Mouse (Mus musculus) hindbrain, embryonic 10.5 days (tissue): ENCODE measurements at regions not wholly inside any gene's neighbourhood (a gene's known extent, or its start where the extent isn't known, plus 50 kb on each side); places are given as distances from the start of the nearest gene placed in this dataset.

Source experiments
- DNase-seq: peaks from one replicate; pipeline ENCODE4 v3.0.0-alpha.2; 2017; ENCODE audit warnings: low spot score
- H3K27ac ChIP-seq: fragments of 300-500 bp; sonication (generic); 2 replicates; pipeline ENCODE4 v1.5.1; 2016; ENCODE audit warnings: mild to moderate bottlenecking, moderate library complexity
- H3K27me3 ChIP-seq: fragments of 300-500 bp; sonication (generic); 2 replicates; pipeline ENCODE4 v1.6.1; 2016; ENCODE audit warnings: mild to moderate bottlenecking; ENCODE audit not compliant: poor library complexity, insufficient read depth, severe bottlenecking
- H3K36me3 ChIP-seq: fragments of 300-500 bp; sonication (generic); 2 replicates; pipeline ENCODE4 v1.6.1; 2016; ENCODE audit warnings: mild to moderate bottlenecking, moderate library complexity
- H3K4me1 ChIP-seq: fragments of 300-500 bp; sonication (generic); replicated peaks from 2 replicates; pipeline ENCODE4 v1.6.1; 2016; ENCODE audit warnings: mild to moderate bottlenecking
- H3K4me3 ChIP-seq: fragments of 300-500 bp; sonication (generic); 2 replicates; pipeline ENCODE4 v1.5.1; 2016; ENCODE audit warnings: mild to moderate bottlenecking, moderate library complexity
- H3K9me3 ChIP-seq: fragments of 300-500 bp; sonication (generic); 2 replicates; pipeline ENCODE4 v1.6.1; 2016; ENCODE audit warnings: mild to moderate bottlenecking, moderate library complexity
- WGBS: fragments of 180-500 bp; shearing (Covaris S2); methylation state at CpG from one replicate; pipeline ENCODE4 v1.1.7; 2016; 5-methylcytosine and 5-hydroxymethylcytosine counted together

- Histone ChIP-seq H3K9me3 (no peaks in the 10 kb centered on the region), H3K36me3 (no peaks in the 10 kb centered on the region), H3K27me3 (peaks cover 49% of the 10 kb centered on the region), H3K4me3 (no peak overlapping the region), H3K4me1 (peaks cover 48% of the 10 kb centered on the region), H3K27ac (peak overlapping the region; percentile 37)
- no peak for DNase-seq
- 54% methylated on average over 11 of the region's 11 CpGs for WGBS
Measured at GRCm38 (mm10) chr7:136213057-136213961, 497.1 kb upstream of the Mki67 start.

DNA sequence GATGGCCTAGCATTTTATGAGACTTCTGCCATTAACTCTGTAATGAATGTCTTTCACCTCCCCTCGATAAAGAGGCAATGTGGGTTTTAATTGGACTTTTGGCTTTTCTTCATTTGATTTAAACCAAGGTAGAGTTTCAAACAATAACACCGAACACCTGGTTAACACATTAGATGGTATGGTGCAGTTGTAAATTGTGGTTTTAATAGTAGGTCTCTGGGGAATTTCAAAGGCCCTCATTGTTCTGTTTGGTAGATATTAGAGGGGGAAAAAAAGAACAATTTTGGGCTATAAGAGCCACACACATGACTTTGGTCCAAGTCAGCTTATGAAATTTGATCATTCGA is 497.8 kb upstream of the Mki67 start:
- Histone ChIP-seq H3K27ac (0 out of 2 replicates have a peak overlapping the region, but pooled peaks have one; percentile 35), H3K4me3 (no peak overlapping the region), H3K9me3 (no peaks in the 10 kb centered on the region), H3K27me3 (peaks cover 49% of the 10 kb centered on the region), H3K4me1 (peaks cover 51% of the 10 kb centered on the region), H3K36me3 (no peaks in the 10 kb centered on the region)
- 83% methylated on average over 3 of the region's 3 CpGs for WGBS
- no peak for DNase-seq

- WGBS, result 33% methylated on average over 4 of the region's 4 CpGs
- peaks cover 50% of the 10 kb centered on the region for H3K4me1 ChIP-seq
- 0 out of 2 replicates have a peak overlapping the region, but pooled peaks have one; percentile 35 for H3K27ac ChIP-seq
Measured at GRCm38 (mm10) chr7:136214415-136214814, 498.3 kb upstream of the Mki67 start.

GRCm38 (mm10) chr7:136216734-136217133 is 500.6 kb upstream of the Mki67 start:
- Histone ChIP-seq H3K4me1 (peaks cover 57% of the 10 kb centered on the region), H3K27me3 (peaks cover 32% of the 10 kb centered on the region), H3K27ac (no peak overlapping the region), H3K36me3 (no peaks in the 10 kb centered on the region), H3K9me3 (no peaks in the 10 kb centered on the region), H3K4me3 (no peak overlapping the region)
- DNase-seq, result no peak

More at GRCm38 (mm10) chr7:136214415-136214814, 498.3 kb upstream of the Mki67 start:
- peaks cover 49% of the 10 kb centered on the region for H3K27me3 ChIP-seq
- H3K4me3 ChIP-seq, result no peak overlapping the region
- H3K9me3 ChIP-seq, result no peaks in the 10 kb centered on the region
- peak; percentile 24 for DNase-seq
- no peaks in the 10 kb centered on the region for H3K36me3 ChIP-seq

GRCm38 (mm10) chr7:136219564-136220244 is 503.5 kb upstream of the Mki67 start:
- Histone ChIP-seq H3K4me3 (no peak overlapping the region), H3K9me3 (no peaks in the 10 kb centered on the region), H3K27me3 (peaks cover 21% of the 10 kb centered on the region), H3K4me1 (peaks cover 34% of the 10 kb centered on the region), H3K36me3 (no peaks in the 10 kb centered on the region), H3K27ac (peak overlapping the region; percentile 87)
- 46% methylated on average over 14 of the region's 14 CpGs for WGBS
- no peak for DNase-seq

GRCm38 (mm10) chr7:136220245-136221167 is 504.3 kb upstream of the Mki67 start:
- no peaks in the 10 kb centered on the region for H3K36me3 ChIP-seq
- H3K4me1 ChIP-seq, result peaks cover 26% of the 10 kb centered on the region
- peaks cover 21% of the 10 kb centered on the region for H3K27me3 ChIP-seq
- peak overlapping the region; percentile 87 for H3K27ac ChIP-seq
- no peak overlapping the region for H3K4me3 ChIP-seq
- no peaks in the 10 kb centered on the region for H3K9me3 ChIP-seq
- DNase-seq, result peak; percentile 59
- 28% methylated on average over 5 of the region's 5 CpGs for WGBS

DNA sequence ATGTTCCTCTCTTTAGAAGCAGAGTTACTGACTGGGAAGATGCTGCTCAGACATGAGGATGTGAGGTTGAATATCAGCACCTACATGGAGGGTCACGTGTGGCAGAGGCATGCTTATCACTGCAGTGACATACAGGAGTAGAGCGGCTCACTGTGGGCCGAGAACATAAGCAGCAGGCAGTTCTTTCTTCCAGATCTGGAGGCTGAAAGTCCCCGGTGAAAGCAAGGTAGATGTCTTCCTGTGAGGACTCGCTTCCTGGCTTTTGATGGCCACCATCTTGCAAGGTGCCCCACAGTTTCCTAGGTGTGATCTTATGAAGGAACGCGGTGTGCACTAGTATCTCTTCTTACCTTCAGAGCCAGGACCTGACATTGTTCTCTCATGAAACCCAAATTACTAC is 505.5 kb upstream of the Mki67 start:
- Histone ChIP-seq H3K4me1 (peaks cover 33% of the 10 kb centered on the region), H3K4me3 (no peak overlapping the region), H3K27me3 (peaks cover 14% of the 10 kb centered on the region), H3K9me3 (no peaks in the 10 kb centered on the region), H3K27ac (0 out of 2 replicates have a peak overlapping the region, but pooled peaks have one; percentile 23), H3K36me3 (no peaks in the 10 kb centered on the region)
- no peak for DNase-seq
- WGBS, result 95% methylated on average over 7 of the region's 7 CpGs

- no peaks in the 10 kb centered on the region for H3K9me3 ChIP-seq
- H3K27me3 ChIP-seq, result no peaks in the 10 kb centered on the region
- no peak overlapping the region for H3K4me3 ChIP-seq
- peaks cover 16% of the 10 kb centered on the region for H3K4me1 ChIP-seq
- no peak for DNase-seq
- 81% methylated on average over 7 of the region's 7 CpGs for WGBS
- no peaks in the 10 kb centered on the region for H3K36me3 ChIP-seq
- peak overlapping the region; percentile 16; the same call in 1 of the 2 replicates for H3K27ac ChIP-seq
Measured at GRCm38 (mm10) chr7:136226031-136226430, 509.9 kb upstream of the Mki67 start.

GRCm38 (mm10) chr7:136228331-136228730 is 512.2 kb upstream of the Mki67 start:
- no peaks in the 10 kb centered on the region for H3K36me3 ChIP-seq
- no peak for DNase-seq
- H3K27ac ChIP-seq, result no peak overlapping the region
- H3K9me3 ChIP-seq, result no peaks in the 10 kb centered on the region
- H3K4me3 ChIP-seq, result no peak overlapping the region
- 78% methylated on average over 2 of the region's 2 CpGs for WGBS
- no peaks in the 10 kb centered on the region for H3K27me3 ChIP-seq
- peaks cover 19% of the 10 kb centered on the region for H3K4me1 ChIP-seq

GRCm38 (mm10) chr7:136229592-136229991 is 513.4 kb upstream of the Mki67 start:
- Histone ChIP-seq H3K27me3 (no peaks in the 10 kb centered on the region), H3K9me3 (no peaks in the 10 kb centered on the region), H3K27ac (no peak overlapping the region), H3K4me3 (no peak overlapping the region), H3K36me3 (no peaks in the 10 kb centered on the region), H3K4me1 (peaks cover 19% of the 10 kb centered on the region)
- no peak for DNase-seq
- 72% methylated on average over 11 of the region's 11 CpGs for WGBS

DNA sequence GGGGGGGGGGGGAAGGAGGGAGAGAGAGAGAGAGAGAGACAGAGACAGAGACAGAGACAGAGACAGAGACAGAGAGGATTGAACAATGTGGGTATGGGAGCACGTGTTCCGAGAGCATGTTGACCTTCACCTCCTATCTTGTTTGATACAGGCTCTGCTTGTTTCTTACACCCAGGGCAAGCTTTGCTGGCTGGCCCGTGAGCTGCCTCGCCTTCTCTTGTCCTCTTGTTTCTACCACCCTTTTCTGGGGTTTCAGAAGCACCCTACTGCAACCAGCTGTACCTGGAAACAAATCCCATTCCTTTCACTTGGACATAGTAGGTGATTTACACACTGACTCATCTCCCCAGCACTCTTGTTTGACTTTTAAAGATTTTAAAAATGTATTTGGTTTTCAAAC is 516.0 kb upstream of the Mki67 start:
- DNase-seq, result no peak
- no peaks in the 10 kb centered on the region for H3K27me3 ChIP-seq
- H3K4me1 ChIP-seq, result peaks cover 26% of the 10 kb centered on the region
- WGBS, result 78% methylated on average over 4 of the region's 4 CpGs
- H3K36me3 ChIP-seq, result no peaks in the 10 kb centered on the region
- no peaks in the 10 kb centered on the region for H3K9me3 ChIP-seq
- H3K4me3 ChIP-seq, result no peak overlapping the region
- no peak overlapping the region for H3K27ac ChIP-seq

DNA sequence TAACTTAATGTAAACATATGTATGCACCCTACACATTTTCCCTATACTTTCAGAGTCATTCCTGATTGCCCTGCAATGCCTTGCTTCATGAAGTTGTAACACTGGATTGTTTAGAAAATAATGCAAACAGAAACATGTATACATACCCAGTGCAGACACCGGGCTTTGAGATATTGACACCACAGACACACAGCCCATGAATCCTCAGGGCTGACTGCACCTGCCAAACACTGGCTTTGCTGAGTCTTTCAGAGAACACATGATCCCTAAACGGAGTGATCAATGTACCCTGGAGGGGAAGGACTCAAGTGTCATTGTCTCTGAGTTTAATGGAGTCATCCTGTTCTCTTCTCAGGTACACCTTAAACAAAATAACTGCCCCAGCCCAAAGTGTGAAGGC is 519.4 kb upstream of the Mki67 start:
- Histone ChIP-seq H3K27ac (no peak overlapping the region), H3K9me3 (no peaks in the 10 kb centered on the region), H3K4me3 (no peak overlapping the region), H3K4me1 (peaks cover 21% of the 10 kb centered on the region; the same call in 1 of the 2 replicates), H3K27me3 (no peaks in the 10 kb centered on the region), H3K36me3 (no peaks in the 10 kb centered on the region)
- WGBS, result 62% methylated on average over 2 of the region's 2 CpGs
- DNase-seq, result no peak
